12 mouse cellular contexts compared by ENCODE assay signal in genomic region chr12:118703730-118704129, GRCm38 (mm10).
DNase-seq lines count a peak whose midpoint lies in the region; ATAC-seq lines count a peak whose summit lies in the region.
"Had no signal": no experiment of that assay in that cellular context is flagged by ENCODE, and none has a peak within 500 bp of the region (broad histone marks: within the 10 kb centered on the region; RNA-seq: fewer than 3 reads in every experiment).

No protein-coding gene starts in this region.

- H3K9ac ChIP-seq in liver, embryonic 12.5 days: no peak overlapping the region
- no peak overlapping the region for H3K9ac ChIP-seq in hindbrain, embryonic 13.5 days
- H3K9ac ChIP-seq in neural tube, embryonic 12.5 days: no peak overlapping the region
- H3K9ac ChIP-seq: embryonic facial prominence, embryonic 15.5 days had no signal

- no peaks in the 10 kb centered on the region for H3K27me3 ChIP-seq in liver, embryonic 12.5 days (replicated peaks)
- peaks cover 4% of the 10 kb centered on the region; the same call in 1 of the 2 replicates for H3K27me3 ChIP-seq in hindbrain, embryonic 13.5 days
- H3K27me3 ChIP-seq in neural tube, embryonic 12.5 days (replicated peaks): no peaks in the 10 kb centered on the region
- H3K27me3 ChIP-seq: embryonic facial prominence, embryonic 15.5 days had no signal

- H3K36me3 ChIP-seq in liver, embryonic 12.5 days: no peaks in the 10 kb centered on the region
- no peaks in the 10 kb centered on the region for H3K36me3 ChIP-seq in hindbrain, embryonic 13.5 days
- H3K36me3 ChIP-seq in neural tube, embryonic 12.5 days: no peaks in the 10 kb centered on the region
- H3K36me3 ChIP-seq: embryonic facial prominence, embryonic 15.5 days had no signal

- no peak for DNase-seq in liver
- DNase-seq in embryo, embryonic 11 days: peak; percentile 8
- no peak for DNase-seq in layer of hippocampus, adult 18-20 months (ENCODE audit: low spot score in 2 of 2)
- DNase-seq: adrenal gland, postnatal 36 days; cerebellum, adult 11-12 months; heart, postnatal 4 days had no signal

- no peaks in the 10 kb centered on the region for H3K9me3 ChIP-seq in liver, embryonic 12.5 days (replicated peaks)
- H3K9me3 ChIP-seq in hindbrain, embryonic 13.5 days: no peaks in the 10 kb centered on the region
- no peaks in the 10 kb centered on the region for H3K9me3 ChIP-seq in neural tube, embryonic 12.5 days
- H3K9me3 ChIP-seq: embryonic facial prominence, embryonic 15.5 days; megakaryocyte, embryonic 14.5 days had no signal

- no peak overlapping the region for H3K27ac ChIP-seq in liver, embryonic 12.5 days
- H3K27ac ChIP-seq in hindbrain, embryonic 13.5 days: no peak overlapping the region
- H3K27ac ChIP-seq in neural tube, embryonic 12.5 days: no peak overlapping the region
- H3K27ac ChIP-seq: embryonic facial prominence, embryonic 15.5 days had no signal

- no peak for ATAC-seq in liver, embryonic 12.5 days
- ATAC-seq in hindbrain, embryonic 13.5 days (ENCODE audit: low FRiP score): no peak
- peak; percentile 21; the same call in 1 of the 2 replicates for ATAC-seq in neural tube, embryonic 12.5 days (ENCODE audit: low FRiP score, low read depth)
- no peak for ATAC-seq in monocyte, adult 5-6 weeks (replicated peaks; ENCODE audit: insufficient number of reproducible peaks, low FRiP score, low TSS enrichment, poor library complexity, severe bottlenecking)

- H3K4me3 ChIP-seq in liver, embryonic 12.5 days: no peak overlapping the region
- no peak overlapping the region for H3K4me3 ChIP-seq in hindbrain, embryonic 13.5 days
- no peak overlapping the region for H3K4me3 ChIP-seq in neural tube, embryonic 12.5 days
- H3K4me3 ChIP-seq: embryonic facial prominence, embryonic 15.5 days; megakaryocyte, embryonic 14.5 days had no signal

- WGBS in liver, embryonic 12.5 days (ENCODE audit: insufficient replicate concordance): 67% methylated on average over 12 of the region's 12 CpGs
- WGBS in hindbrain, embryonic 13.5 days: 29% methylated on average over 12 of the region's 12 CpGs
- 25% methylated on average over 12 of the region's 12 CpGs for WGBS in neural tube, embryonic 12.5 days

- H3K4me1 ChIP-seq in liver, embryonic 12.5 days: no peaks in the 10 kb centered on the region
- peaks cover 13% of the 10 kb centered on the region for H3K4me1 ChIP-seq in hindbrain, embryonic 13.5 days (replicated peaks)
- peaks cover 12% of the 10 kb centered on the region for H3K4me1 ChIP-seq in neural tube, embryonic 12.5 days
- H3K4me1 ChIP-seq: embryonic facial prominence, embryonic 15.5 days had no signal

- 0 out of 2 replicates have a peak overlapping the region, but pooled peaks have one; percentile 16 for H3K4me2 ChIP-seq in liver, embryonic 12.5 days
- peak overlapping the region; percentile 14; the same call in 1 of the 2 replicates for H3K4me2 ChIP-seq in hindbrain, embryonic 13.5 days
- H3K4me2 ChIP-seq in neural tube, embryonic 12.5 days (replicated peaks): peak overlapping the region; percentile 37
- H3K4me2 ChIP-seq: embryonic facial prominence, embryonic 15.5 days had no signal
